Mouse (Mus musculus) cerebellum, postnatal 14 days (tissue): ENCODE measurements at regions not wholly inside any gene's neighbourhood (a gene's known extent, or its start where the extent isn't known, plus 50 kb on each side); places are given as distances from the start of the nearest gene placed in this dataset.

ENCODE experiments used
- DNase-seq, 2 experiments: peaks; one replicate each; pipeline ENCODE4 v3.0.0; 2021; ENCODE audit warnings: mixed read lengths in 2 of 2

DNA sequence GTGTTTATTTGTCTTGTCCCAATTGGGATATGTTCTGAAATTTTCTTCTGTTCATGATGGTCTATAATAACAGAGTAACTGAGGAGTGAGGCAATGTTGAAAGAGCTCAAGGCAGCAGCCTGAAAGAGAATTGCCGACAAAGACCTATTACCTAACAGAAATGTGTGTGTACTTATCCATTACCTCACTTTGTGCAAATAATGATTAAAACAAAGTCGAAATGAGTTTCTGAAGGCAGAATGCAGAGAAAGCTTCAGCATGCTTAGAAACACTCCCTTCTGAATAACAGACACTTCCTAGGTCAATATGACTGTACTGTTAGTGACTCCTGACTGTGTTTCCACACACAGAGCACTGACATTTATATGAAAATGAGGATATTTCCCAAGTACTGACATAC is 63.0 kb downstream of the Kbtbd8 start:
- no peak for DNase-seq

DNA sequence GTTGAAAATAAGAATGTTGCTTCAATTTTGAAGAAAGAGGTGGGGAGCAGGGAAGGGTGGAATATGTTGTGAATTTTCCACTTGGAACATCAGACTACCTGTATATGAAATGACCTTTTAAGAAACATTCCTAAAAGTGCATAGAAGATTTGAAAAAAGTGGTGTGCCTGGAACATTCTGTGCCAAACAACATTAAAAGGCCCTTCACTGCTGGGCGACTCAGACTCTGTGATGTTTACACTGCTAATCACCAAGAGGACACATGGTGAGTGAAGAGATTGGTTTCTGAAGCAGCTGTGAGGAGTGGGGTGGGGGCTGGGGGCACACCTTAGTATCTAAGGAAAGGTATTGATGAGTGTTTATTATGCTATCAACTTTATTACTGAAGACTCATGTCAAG is 65.2 kb downstream of the Kbtbd8 start:
- no peak for DNase-seq

DNA sequence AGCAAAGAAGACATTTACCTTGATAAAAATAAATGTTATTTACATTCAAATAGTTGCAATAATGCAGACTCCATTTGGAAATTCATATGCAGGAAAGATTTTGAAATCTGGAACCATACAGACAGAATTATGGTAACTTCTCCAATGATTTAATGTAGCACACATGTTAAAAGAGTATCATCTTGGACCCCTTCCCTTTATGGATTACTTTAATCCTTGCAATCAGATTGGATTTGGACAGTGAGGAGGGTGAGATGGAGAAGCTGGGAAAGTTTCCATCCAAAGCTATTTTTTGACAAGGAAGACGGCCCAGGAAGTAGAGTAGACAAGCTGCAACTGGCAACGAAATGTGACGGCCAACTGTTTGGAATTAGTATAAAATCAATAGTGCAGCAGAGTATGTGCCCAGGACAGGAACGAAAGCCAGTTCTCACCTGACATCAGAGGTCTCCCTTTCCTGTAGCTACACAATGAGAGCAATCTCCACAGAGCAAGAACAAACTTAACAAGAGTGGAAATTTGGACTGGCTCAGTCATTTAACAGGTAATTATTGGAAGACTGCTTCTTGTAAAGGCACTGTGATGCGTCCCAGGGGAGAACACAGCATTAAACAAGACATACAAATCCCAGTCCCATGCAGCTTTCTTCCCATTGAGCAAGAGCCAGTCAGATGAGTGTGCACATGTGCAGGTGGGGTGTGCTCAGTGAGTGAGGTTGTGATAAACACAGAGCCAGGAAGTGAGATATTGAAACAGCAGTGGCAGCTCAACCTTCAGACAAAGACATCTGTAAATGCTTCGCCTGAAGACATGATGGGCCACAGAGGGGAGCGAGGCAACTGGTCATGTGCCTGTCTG is 68.3 kb downstream of the Kbtbd8 start:
- no peak for DNase-seq

DNA sequence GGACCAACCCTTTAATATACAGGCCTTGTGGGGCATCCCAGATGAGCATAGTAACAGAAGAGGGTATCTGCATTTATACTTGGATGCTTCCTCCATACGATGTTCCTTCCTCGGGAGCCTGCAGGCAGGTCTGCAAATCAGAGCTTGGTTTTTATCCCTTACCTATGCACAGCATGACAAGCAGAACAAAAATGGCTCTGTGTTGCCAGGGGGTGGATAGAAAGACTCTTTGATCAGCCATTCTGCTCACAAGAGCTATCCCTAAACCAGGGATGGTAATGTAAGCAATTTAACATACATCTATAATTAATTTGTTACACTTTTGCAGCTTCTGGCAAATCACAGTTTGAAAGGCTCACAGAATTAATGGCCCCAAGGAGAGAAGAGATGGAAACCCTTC is 79.6 kb downstream of the Kbtbd8 start:
- no peak for DNase-seq

DNA sequence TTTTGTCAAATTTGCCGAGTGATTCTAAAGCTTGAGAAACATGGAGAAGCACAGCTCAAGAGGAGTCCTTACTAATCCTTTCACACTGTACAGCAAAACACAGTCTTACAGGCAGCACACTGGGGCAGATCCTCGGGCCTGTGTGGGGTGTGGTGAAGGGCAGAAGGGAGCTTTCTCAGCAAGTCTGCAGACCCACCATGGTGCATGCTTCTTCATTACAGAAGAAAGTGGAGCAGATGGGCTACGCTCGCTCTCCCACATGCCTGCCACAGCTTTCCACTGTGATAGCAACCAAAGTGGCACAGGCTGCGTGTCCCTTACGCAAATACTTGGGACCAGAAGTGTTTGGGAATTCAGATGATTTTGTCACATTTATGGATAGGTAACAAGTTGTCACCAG is 81.6 kb downstream of the Kbtbd8 start:
- DNase-seq, result no peak

DNA sequence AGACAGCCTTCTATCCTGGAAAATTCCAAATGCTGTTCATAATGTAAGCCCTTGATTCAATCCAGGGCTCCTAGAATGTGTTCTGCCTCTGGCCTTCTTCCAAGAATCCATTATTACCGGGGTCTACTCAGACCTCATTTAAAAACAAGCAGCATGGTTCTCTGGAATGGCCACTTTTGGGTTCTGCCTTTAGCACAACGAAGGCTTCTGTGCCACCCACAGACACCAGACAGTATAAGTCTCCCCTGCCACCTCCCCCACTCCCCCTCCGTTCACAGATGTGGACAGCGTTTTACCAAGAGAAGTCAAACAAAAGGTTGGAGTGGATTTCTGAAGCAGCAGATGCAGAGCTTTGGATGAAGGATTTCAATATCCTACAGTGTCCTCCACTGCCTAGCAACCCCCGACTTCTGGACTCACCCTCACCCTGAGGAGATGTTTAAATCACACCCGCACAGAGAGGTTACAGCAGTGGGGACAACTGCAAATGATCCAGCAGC is 85.3 kb downstream of the Kbtbd8 start:
- DNase-seq, result peak in 1 of 2 experiments; percentile 6

DNA sequence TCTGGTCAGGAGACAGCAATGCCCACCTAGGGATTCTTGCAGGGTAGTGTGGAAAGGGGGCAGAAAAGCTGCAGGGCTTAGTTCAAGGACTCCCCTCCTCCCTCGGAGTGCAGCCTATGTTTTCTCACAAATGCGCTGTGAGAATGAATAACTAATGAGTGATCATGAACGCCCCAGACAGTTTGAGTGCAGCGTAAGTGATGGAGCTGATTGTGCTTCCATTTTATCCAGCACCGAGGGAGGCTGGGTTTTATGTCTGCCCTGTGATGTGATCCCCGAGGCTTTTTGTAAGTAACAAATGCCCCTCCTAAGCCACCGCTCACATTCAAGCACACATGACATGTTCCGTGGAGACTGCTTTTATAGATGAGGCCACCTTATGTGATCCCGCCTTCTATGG is 85.9 kb downstream of the Kbtbd8 start:
- peak in 1 of 2 experiments; percentile 2 for DNase-seq

DNA sequence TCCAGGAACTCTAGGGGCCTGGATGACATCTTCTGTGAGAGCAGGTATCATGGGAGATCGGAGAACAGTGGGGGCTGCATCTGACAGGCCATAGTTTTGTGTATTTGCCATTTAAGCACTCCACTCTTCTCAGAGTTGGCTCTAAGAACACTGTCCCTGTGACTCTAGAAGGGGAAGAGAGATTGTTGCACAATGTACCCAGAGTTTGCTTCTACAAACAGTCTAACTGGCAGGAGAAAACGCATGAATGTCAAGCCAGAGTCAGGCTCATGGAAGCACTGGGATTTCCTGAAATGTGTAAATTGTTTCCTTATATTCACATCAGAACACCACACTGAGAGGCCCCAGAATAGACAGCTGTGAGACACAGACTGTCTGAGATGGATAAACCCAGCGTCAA is 87.2 kb downstream of the Kbtbd8 start:
- DNase-seq, result no peak

DNA sequence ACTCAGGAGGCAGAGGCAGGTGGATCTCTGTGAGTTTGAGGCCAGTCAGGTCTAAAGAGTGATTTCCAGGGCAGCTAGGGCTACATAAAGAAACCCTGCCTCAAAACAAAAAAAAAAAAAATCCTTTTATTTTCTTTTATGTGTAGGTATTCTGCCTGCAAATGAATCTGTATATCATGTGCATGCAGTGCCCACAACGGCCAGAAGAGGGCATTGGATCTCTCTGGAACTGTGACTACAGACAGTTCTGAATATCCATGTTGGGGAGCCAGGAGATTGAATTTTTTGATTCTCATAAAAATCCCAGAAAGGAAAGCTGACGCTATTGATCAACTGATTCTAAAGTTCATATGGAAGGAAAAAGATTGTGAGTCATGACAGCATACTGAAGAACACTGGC is 90.0 kb downstream of the Kbtbd8 start:
- DNase-seq, result peak; percentile 59 to 74

DNA sequence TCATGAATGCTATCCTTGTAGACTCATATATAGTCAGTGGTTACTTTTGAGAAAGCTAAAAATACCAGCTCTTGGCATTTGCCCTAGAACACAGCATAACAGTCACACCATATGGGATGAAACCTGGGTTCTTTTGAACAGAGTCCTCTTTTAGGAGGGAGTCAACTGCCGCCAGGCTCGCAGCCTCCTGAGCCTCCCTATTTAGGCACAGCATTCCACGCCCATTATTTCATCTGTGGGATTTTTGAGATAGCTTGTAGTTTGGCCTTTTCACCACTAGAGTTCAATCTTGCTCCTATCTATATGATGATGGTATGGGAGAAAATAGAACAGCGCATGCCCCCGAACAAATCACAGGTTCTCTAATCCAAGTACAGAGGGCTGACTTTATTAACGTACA is 100.4 kb downstream of the Kbtbd8 start:
- DNase-seq, result peak; percentile 9 to 36

DNA sequence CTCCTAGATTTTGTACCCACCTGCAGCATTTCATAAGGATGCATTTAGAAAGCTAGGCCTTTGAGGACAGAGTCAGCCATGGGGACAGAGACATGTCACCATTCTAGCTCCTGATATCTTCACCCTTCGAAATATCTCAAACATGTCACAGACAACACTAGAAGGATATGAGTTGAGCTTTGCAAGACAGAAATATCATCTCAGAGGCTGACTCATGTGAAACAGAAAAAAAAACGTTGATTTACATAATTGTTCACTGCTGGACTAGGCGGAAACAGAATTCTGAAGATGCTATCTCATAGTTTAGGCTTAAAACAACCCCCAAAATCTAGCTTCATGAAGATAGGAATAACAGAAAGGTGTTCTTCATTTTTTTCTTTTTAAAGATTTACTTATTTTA is 101.8 kb downstream of the Kbtbd8 start:
- DNase-seq, result no peak

DNA sequence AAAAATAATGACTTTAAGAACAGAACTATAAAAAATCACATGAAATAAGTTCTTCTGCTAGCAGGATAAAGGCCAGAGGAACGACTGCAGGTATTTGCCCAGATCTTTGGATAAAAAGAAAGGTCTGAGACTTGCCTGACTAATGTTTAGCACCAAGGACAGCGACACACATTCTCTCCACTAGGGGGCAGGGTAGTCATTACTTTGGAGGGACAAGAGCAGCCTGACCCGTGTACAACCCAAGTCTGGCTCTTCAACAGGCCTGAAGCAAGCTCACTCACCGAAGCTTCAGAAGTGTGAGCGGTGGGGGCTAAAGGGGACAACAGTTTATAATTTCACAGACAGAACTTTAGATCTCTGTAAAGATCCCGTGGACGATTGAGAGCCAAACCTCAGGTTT is 98.4 kb upstream of the Gm10234 start:
- peak; percentile 90 to 95 for DNase-seq

DNA sequence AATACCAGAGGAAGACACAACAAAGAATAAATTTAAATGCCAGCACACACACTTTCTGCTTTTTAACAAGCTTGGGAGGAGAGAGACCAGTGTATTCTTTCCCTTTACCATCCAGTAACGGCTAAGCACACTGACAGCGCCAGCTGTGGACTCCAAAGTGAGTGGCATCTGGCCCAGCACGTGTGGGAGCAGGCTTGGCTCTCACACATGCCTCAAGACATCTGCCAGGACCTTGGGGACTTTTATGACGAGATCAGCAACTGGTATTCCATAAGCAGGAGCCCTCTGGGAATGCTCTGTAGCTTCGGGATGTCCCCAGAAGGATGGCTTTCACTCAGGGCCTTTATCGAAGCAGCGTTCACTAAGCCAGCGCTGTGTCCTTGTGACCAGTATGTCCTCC is 92.0 kb upstream of the Gm10234 start:
- no peak for DNase-seq

DNA sequence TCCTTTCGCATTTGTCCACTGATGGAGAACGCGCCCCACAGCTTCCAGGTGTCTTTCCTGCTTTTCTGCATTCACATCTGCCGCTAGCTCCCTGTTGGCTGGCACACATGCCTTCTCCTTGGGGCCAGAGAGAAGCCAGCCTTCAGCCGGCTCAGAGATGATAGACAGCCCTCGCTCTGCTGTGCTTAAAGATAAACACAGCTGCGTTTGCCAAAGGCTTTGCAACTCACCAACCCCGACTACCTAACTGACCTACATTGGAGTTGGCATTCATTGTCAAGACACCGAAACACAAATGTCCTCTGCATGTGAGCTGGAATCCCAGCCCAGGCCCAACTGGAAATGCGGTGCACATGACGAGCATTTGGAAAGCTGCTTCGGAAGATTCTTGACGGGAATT is 87.2 kb upstream of the Gm10234 start:
- DNase-seq, result peak; percentile 27 to 43

DNA sequence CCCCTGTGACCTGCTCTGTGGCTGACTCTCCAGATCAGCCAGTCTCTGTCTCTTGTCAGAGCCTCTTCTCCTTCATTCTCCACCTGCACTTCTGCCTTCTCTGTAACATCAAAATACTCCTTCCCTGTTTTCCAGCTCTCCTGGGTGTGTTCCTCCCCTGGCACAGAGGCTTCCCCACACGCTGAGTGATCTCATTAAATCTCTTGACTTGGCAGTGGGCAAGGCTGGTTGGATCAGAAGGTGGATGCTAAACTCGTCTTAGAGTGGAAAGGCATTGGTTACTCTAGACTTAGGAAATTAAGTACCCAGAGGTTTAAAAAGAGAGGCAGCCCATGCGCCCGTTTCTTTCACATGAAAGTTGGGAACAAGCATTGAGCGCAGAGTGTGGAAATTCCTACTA is 78.3 kb upstream of the Gm10234 start:
- peak; percentile 40 to 48 for DNase-seq

DNA sequence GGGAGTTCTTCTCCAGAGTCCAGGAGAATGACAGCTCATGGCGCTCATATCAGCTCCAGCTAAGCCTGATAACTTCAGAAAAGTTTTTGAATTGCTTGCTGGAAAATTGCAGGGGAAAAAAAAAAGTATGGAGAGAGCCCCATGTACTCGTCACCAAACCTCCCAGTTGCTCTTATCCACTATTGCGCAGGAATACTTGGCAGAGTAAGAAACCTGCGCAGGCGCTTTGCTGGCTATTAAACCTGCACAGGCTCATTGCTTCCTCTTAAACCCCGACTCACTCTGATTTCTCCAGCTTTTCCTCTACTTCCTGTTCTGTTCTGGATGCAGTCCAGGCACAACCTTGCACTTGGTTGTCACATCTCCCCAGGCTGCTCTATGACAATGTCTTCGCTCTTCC is 77.0 kb upstream of the Gm10234 start:
- DNase-seq, result no peak

DNA sequence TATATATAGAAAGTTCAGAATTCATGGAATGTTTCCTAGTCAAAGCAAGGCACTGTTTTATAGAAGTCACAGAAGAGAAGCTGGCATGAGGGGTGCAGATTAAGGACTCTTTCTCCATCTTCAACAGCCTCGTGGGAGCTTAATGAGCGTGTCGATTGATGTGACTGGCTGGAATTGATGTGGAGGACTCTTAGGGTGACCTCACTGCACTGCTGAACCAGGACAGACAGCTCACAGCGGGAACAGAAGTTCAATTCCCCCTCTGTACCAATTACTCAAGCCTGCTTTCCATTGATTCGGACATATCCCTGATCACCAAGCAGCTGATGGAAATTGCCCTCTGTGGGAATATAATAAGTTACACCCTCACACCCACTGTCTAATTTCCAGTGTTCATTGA is 65.6 kb upstream of the Gm10234 start:
- no peak for DNase-seq

DNA sequence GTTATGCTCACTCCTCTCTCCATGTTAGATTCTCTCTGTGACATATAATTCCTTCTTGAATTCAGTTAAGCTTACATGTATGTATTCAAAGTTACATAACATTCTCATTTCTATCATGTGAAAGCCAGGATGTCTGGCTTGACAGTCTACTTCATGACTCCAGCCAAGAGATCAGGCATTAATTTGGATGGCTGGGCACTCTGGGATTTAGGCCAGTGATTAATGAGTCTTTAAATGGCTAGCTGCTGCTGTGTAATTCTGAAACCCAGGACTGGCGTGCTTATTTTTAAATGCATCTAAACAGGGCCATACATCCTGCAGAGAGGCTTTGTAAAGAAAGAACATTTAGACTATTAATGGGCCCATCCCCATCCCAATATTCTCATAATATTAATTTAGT is 60.9 kb upstream of the Gm10234 start:
- DNase-seq, result peak; percentile 74 to 82

DNA sequence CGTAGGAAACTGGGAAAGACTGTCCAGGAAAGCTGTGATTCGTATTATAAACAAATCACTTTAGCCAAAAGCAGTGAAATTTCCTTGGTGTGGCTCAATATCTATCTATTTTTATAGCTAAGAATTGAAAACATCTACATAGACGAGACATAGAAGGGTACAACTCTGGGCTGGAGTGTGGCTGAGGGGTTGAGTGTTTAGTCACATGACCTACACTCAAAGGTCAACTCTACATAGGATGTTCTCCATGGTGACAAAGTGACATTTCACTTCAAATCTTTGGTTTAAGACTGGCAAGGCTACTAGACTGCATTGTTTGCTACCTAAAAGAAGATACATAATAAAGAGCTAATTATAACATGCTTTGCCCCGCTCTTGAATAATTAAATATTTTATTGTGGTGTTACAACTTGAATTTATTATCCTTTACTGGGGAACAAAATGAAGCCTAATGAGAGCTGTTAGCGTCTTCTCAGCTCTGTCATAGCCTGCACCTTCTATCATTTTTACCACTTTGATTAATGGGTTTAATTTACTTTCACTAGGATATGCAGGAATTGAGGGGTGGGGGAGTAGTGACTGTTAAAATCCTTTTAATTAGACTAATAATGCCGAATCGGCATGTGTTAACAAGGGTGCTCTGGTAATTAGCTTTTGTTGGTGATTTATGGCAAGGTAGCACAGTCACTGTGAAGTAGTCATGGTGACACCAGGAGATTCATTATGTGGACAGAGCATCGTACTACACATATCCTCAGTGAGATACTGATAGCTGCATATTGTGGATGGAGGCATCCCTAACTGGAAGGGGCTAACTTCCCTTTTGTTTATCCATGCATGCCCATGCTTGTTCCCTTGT is 57.7 kb upstream of the Gm10234 start:
- DNase-seq, result no peak

DNA sequence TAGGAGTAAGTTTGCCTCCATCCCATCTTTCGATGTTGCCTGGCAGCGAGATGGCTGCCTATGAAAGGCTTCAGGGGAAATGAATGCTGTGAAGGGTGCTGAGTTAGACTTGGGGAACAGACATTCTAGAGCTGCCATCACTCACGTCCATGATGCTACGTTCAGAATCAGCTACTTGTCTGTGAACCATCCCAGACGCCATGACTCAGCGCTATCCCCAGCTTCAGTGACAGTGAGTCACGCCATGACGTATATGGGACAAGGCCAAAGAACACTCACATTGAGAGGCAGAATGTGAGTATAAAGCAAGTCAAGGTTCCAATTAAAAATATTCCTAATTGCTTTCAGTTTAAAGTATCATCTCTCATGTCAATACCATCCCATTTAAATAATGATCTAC is 52.4 kb upstream of the Gm10234 start:
- DNase-seq, result no peak
